ENCODE assay signal across 8 mouse cellular contexts in genomic region chr5:144761161-144761868, GRCm38 (mm10). TPM values are rescaled to one million over a fixed set of nuclear protein-coding genes. Genes with fewer than 3 reads are reported as not detected.
A peak's percentile ranks its signal among the peaks of the same experiment; 100 is the strongest.
DNase-seq lines count a peak whose midpoint lies in the region; ATAC-seq and TF ChIP-seq lines count a peak whose summit lies in the region.

TSS of gene Tmem130 (minus strand) at chr5:144761818.

- no peaks in the 10 kb centered on the region for H3K9me3 ChIP-seq in heart, embryonic 11.5 days (replicated peaks; ENCODE audit: control insufficient read depth, low read length)
- H3K9me3 ChIP-seq in forebrain, embryonic 15.5 days: no peaks in the 10 kb centered on the region
- H3K9me3 ChIP-seq in liver, embryonic 13.5 days (replicated peaks): no peaks in the 10 kb centered on the region

- H3K4me3 ChIP-seq in heart, embryonic 11.5 days (ENCODE audit: low read depth, low read length): peak within 1 kb of the TSS; percentile 35
- peak within 1 kb of the TSS; percentile 51 for H3K4me3 ChIP-seq in forebrain, embryonic 15.5 days
- H3K4me3 ChIP-seq in liver, embryonic 13.5 days (replicated peaks): peak within 1 kb of the TSS; percentile 27
- no peak within 1 kb of the TSS for H3K4me3 ChIP-seq in thymus, adult 2 months (ENCODE audit: control insufficient read depth, insufficient read depth, low read length)

- no peak for TF ChIP-seq POLR2A in thymus, adult 2 months (IDR thresholded peaks at IDR 0.05; ENCODE audit: control insufficient read depth, extremely low read depth, insufficient read depth, low read length, poor library complexity)

- intact Hi-C loops in heart, postnatal 14 days (cut with DNase I): no loop called here

- H3K4me1 ChIP-seq in heart, embryonic 11.5 days (ENCODE audit: control insufficient read depth, insufficient read depth, low read length): no peaks in the 10 kb centered on the region
- H3K4me1 ChIP-seq in forebrain, embryonic 15.5 days: peaks cover 19% of the 10 kb centered on the region; the same call in 1 of the 2 replicates
- 0 out of 2 replicates have a peak, but pooled peaks cover 2% of the 10 kb centered on the region for H3K4me1 ChIP-seq in liver, embryonic 13.5 days (replicated peaks)
- no peaks in the 10 kb centered on the region for H3K4me1 ChIP-seq in thymus, adult 2 months (replicated peaks; ENCODE audit: control insufficient read depth, insufficient read depth, low read length)

- no peaks in the 10 kb centered on the region for H3K36me3 ChIP-seq in heart, embryonic 11.5 days (ENCODE audit: control insufficient read depth, insufficient read depth, low read length)
- H3K36me3 ChIP-seq in forebrain, embryonic 15.5 days: no peaks in the 10 kb centered on the region
- H3K36me3 ChIP-seq in liver, embryonic 13.5 days: no peaks in the 10 kb centered on the region
- no peaks in the 10 kb centered on the region for H3K36me3 ChIP-seq in thymus, adult 2 months (ENCODE audit: control insufficient read depth, insufficient read depth, low read length)

- TF ChIP-seq CTCF in thymus, adult 2 months (IDR thresholded peaks at IDR 0.05; ENCODE audit: borderline replicate concordance, control insufficient read depth, extremely low read depth, insufficient read depth, low read length, poor library complexity): no peak

- DNase-seq in heart, postnatal 14 days: no peak
- DNase-seq in kidney, postnatal 36 days: peak; percentile 28 to 50
- no peak for DNase-seq in liver, embryonic 13.5 days
- peak; percentile 83 for DNase-seq in right cerebral cortex, postnatal 14 days
- no peak for DNase-seq in thymus, adult 2 months

- no peak within 1 kb of the TSS for H3K27ac ChIP-seq in heart, embryonic 11.5 days (ENCODE audit: low read depth, low read length)
- peak within 1 kb of the TSS; percentile 82 for H3K27ac ChIP-seq in forebrain, embryonic 15.5 days (replicated peaks)
- no peak within 1 kb of the TSS for H3K27ac ChIP-seq in liver, embryonic 13.5 days
- H3K27ac ChIP-seq in thymus, adult 2 months (ENCODE audit: control insufficient read depth, insufficient read depth, low read length): no peak within 1 kb of the TSS

- WGBS in heart, embryonic 11.5 days (ENCODE audit: insufficient replicate concordance): 1% methylated on average over 38 of the region's 38 CpGs
- 1% methylated on average over 38 of the region's 38 CpGs for WGBS in forebrain, embryonic 15.5 days
- WGBS in liver, embryonic 13.5 days (ENCODE audit: insufficient replicate concordance): 3% methylated on average over 38 of the region's 38 CpGs
- 9% methylated on average over 38 of the region's 38 CpGs for WGBS in thymus, adult 2 months

- no peak within 1 kb of the TSS for H3K9ac ChIP-seq in heart, embryonic 11.5 days (ENCODE audit: low read depth, low read length)
- H3K9ac ChIP-seq in forebrain, embryonic 15.5 days (replicated peaks): peak within 1 kb of the TSS; percentile 60
- H3K9ac ChIP-seq in liver, embryonic 13.5 days: no peak within 1 kb of the TSS

- peak within 1 kb of the TSS; percentile 58 for H3K4me2 ChIP-seq in heart, embryonic 11.5 days
- peak within 1 kb of the TSS; percentile 59 for H3K4me2 ChIP-seq in forebrain, embryonic 15.5 days (replicated peaks)
- H3K4me2 ChIP-seq in liver, embryonic 13.5 days: peak within 1 kb of the TSS; percentile 27

- ATAC-seq in heart, embryonic 11.5 days (replicated peaks; ENCODE audit: insufficient number of reproducible peaks, low FRiP score, low TSS enrichment): no peak
- ATAC-seq in cerebellum, adult (ENCODE audit: insufficient number of reproducible peaks, low FRiP score, low TSS enrichment): peak; percentile 93
- ATAC-seq in forebrain, embryonic 15.5 days (replicated peaks): peak; percentile 82
- no peak for ATAC-seq in liver, embryonic 13.5 days (ENCODE audit: low read depth)

- H3K27me3 ChIP-seq in heart, embryonic 11.5 days (ENCODE audit: control insufficient read depth, insufficient read depth, low read length): peaks cover 28% of the 10 kb centered on the region
- H3K27me3 ChIP-seq in forebrain, embryonic 15.5 days: peaks cover 3% of the 10 kb centered on the region; the same call in 1 of the 2 replicates
- peaks cover 43% of the 10 kb centered on the region for H3K27me3 ChIP-seq in liver, embryonic 13.5 days
- no peaks in the 10 kb centered on the region; the same call in 1 of the 2 replicates for H3K27me3 ChIP-seq in thymus, adult 2 months (ENCODE audit: control insufficient read depth, insufficient read depth, low read length)

RNA-seq across cellular contexts. Expression of gene Tmem130, which starts in this region (rescaled TPM):
- polyA plus RNA-seq in heart, embryonic 11.5 days (2014; fragmentation: Nextera tagmentation; extraction: Ambion mirVana): 0.79 and 1.4 TPM in 2 replicates
- under 1 TPM; 0.10 to 0.17 TPM for total RNA-seq in heart, postnatal 14 days (2021)
- 132 and 153 TPM in 2 replicates for polyA plus RNA-seq in forebrain, embryonic 15.5 days (2015; fragmentation: Nextera tagmentation; extraction: Ambion mirVana)
- 0.57 and 0.95 TPM in 2 replicates for polyA plus RNA-seq in liver, embryonic 13.5 days (2015; fragmentation: Nextera tagmentation; extraction: Ambion mirVana)
- 0.17 and 0.18 TPM in 2 replicates for polyA plus RNA-seq in thymus, adult 2 months (2012; rRNA removed)

Comparison
In these comparisons a context has a peak if more than half of its experiments do, and no peak if none do; other contexts are left out.
1. RNA of gene Tmem130 (polyA plus RNA-seq): 132 to 153 TPM in forebrain, embryonic 15.5 days; 0.57 to 0.95 TPM in liver, embryonic 13.5 days, 0.79 to 1.4 TPM in heart, embryonic 11.5 days and 0.17 to 0.18 TPM in thymus, adult 2 months; every median in the first group is over 10 times any median in the second.
2. ATAC-seq: peak in cerebellum, adult (single experiment) and forebrain, embryonic 15.5 days (single experiment); none in heart, embryonic 11.5 days (single experiment) and liver, embryonic 13.5 days (single experiment).
3. DNase-seq: peak in kidney, postnatal 36 days (2 of 2) and right cerebral cortex, postnatal 14 days (single experiment); none in heart, postnatal 14 days (0 of 2), liver, embryonic 13.5 days (single experiment) and thymus, adult 2 months (single experiment).
4. Peak in every context shown above with its lines, with median percentiles within 50 percentile points of each other: H3K4me2 ChIP-seq.